Mouse (Mus musculus) spleen, adult 2 months (tissue): ENCODE data around the gene Mto1. TPM values are rescaled to one million over a fixed set of nuclear protein-coding genes. Genes with fewer than 3 reads are reported as not detected.

Source experiments
- DNase-seq, 2 experiments: peaks; one replicate each; pipeline versions ENCODE4 v3.0.0 to v3.0.0-alpha.2; 2012 to 2021; ENCODE audit warnings: low spot score in 2 of 2, low read depth in 1 of 2
- H3K27ac ChIP-seq: fragments of 200-500 bp; 2 replicates; pipeline ENCODE4 v1.5.1; 2012; ENCODE audit warnings: low read length, inconsistent platforms; ENCODE audit not compliant: insufficient read depth
- H3K27me3 ChIP-seq: fragments of 200-500 bp; 2 replicates; pipeline ENCODE4 v1.6.1; 2012; ENCODE audit warnings: mild to moderate bottlenecking, moderate library complexity, low read length, inconsistent platforms; ENCODE audit not compliant: control insufficient read depth, insufficient read depth
- H3K36me3 ChIP-seq: fragments of 200-500 bp; 2 replicates; pipeline ENCODE4 v1.6.1; 2012; ENCODE audit warnings: mild to moderate bottlenecking, low read length, inconsistent platforms; ENCODE audit not compliant: control insufficient read depth, insufficient read depth
- H3K4me1 ChIP-seq: fragments of 200-500 bp; 2 replicates; pipeline ENCODE4 v1.6.1; 2011; ENCODE audit warnings: inconsistent platforms; ENCODE audit not compliant: control insufficient read depth, insufficient read depth, insufficient read length
- H3K4me3 ChIP-seq: fragments of 200-500 bp; 2 replicates; pipeline ENCODE4 v1.5.1; 2011; ENCODE audit warnings: mild to moderate bottlenecking, inconsistent platforms; ENCODE audit not compliant: insufficient read depth, insufficient read length; ENCODE audit errors: extremely low read depth
- CTCF ChIP-seq: fragments of 200-500 bp; IDR thresholded peaks from 2 replicates; pipeline ENCODE4 v1.5.1; 2011; ENCODE audit warnings: mild to moderate bottlenecking, inconsistent platforms; ENCODE audit not compliant: insufficient read depth, insufficient read length, insufficient replicate concordance; ENCODE audit errors: extremely low read depth
- POLR2A ChIP-seq: fragments of 200-500 bp; IDR thresholded peaks from 2 replicates; pipeline ENCODE4 v1.6.1; 2011; ENCODE audit warnings: low read depth, low read length, inconsistent platforms
- WGBS: fragments of 180-500 bp; shearing (Covaris S2); methylation state at CpG from one replicate; pipeline ENCODE4 v1.1.7; 2018; 5-methylcytosine and 5-hydroxymethylcytosine counted together
- polyA plus RNA-seq: library from polyadenylated mRNA; depleted of rRNA; stranded (reverse); fragments of >200 nt; gene quantifications from 2 replicates; pipeline ENCODE4 v1.2.3, GENCODE M21; 2012; rRNA removed

Gene Mto1
- polyA plus RNA-seq = 9.3 and 9.9 TPM in 2 replicates

DNA sequence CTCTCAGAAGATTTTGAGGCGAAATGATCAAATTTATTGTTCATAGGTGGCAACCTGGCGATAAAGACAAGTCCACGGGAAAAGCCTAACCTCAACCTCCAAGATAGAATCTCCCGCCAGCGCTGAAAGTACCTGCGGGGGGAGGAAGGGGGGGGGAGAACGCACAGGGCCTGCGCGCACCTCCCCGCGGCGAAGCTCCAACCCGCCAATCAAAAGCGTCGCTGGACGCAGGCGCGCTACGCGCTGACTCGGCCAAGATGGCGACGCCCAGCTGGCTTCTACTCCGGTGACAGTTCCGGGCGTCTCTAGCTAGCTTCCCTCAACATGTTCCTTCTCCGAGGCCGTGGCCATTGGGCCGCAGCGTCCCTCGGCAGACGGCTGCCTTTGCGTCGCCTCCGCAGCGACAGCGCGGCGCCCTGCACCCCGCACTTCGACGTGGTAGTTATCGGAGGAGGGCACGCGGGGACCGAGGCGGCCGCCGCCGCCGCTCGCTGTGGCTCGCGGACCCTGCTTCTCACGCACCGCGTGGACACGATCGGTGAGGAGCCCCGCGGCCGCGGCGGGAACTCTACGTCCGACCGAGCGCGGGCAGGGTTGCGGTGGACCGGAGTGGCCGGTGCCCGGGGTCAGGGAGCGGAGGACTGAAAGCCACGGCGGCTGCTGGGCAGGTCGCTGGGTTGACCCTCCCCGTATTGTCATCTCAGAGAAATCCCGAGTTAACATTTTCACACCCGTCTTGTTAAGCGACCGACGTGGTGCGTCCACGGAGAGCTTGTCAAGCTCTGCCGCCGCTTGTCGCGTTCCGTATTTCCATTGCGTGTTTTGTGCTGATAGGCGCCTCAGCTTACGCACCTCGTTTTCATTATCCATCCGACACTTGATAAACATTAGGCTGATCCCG, at the start of gene Mto1, which contains the start of gene Gm17324:
TSS of gene Mto1 (plus strand) at position 236 of the 901 bp plus-strand sequence.
TSS of gene Gm17324 (minus strand) at position 814 of the 901 bp plus-strand sequence.
- Histone ChIP-seq H3K27me3 (no peaks in the 10 kb centered on the region), H3K4me3 (peak within 1 kb of the TSS; percentile 71), H3K4me1 (no peaks in the 10 kb centered on the region; the same call in 1 of the 2 replicates), H3K36me3 (peaks cover 6% of the 10 kb centered on the region; the same call in 1 of the 2 replicates), H3K27ac (peak within 1 kb of the TSS; percentile 76)
- no peak for TF ChIP-seq CTCF
- TF ChIP-seq POLR2A = peak; percentile 67
- under 1% methylated on average over 96 of the region's 96 CpGs for WGBS
- peak; percentile 84 to 85 for DNase-seq

DNA sequence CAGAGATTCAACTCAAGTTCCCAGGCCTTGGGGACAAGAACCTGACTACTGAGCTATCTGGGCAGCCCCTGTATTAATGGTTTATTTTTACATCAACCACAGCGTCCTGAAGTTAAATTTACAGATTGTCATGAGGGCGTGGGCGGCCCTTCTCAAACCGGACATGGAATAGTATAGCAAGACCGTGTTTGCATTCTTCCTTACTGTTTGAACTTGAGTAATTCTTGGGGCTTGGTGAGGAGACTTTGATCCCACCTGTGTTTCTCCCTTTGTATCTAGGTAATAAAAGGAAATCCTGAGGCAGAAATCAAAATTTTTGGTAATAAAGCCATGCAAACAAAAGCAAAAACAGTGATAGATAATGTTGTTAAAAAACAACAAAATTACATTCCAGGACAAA, 47.4 kb upstream of the Mto1 start:
- peaks cover 10% of the 10 kb centered on the region for H3K27me3 ChIP-seq
- H3K27ac ChIP-seq = no peak overlapping the region
- DNase-seq = no peak
- TF ChIP-seq CTCF = no peak
- TF ChIP-seq POLR2A = no peak
- no peaks in the 10 kb centered on the region for H3K36me3 ChIP-seq
- peaks cover 7% of the 10 kb centered on the region for H3K4me1 ChIP-seq
- 81% methylated on average over 5 of the region's 5 CpGs for WGBS
- H3K4me3 ChIP-seq = no peak overlapping the region

DNA sequence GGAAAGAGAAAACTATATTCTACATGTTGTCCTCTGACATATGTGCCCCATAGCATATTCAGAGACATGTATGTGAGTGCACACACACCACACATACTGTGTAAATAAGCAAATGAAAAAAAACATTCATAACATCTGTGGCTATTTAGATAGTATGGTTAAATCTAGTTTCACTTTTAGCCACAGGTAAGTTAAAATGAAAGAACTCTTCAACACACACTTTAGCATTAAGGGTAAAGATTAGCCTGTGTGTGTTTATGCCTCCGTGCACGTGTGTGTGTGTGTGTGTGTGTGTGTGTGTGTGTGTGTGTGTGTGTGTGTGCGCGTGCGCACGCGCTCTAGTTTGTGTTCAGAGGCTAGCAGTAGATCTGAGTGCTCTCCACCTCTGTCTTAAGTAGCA, 46.4 kb upstream of the Mto1 start:
- 90% methylated on average over 7 of the region's 7 CpGs for WGBS
- no peak for DNase-seq
- Histone ChIP-seq H3K4me3 (no peak overlapping the region), H3K27me3 (peaks cover 2% of the 10 kb centered on the region; the same call in 1 of the 2 replicates), H3K27ac (no peak overlapping the region), H3K4me1 (no peaks in the 10 kb centered on the region), H3K36me3 (no peaks in the 10 kb centered on the region)
- no peak for TF ChIP-seq POLR2A

DNA sequence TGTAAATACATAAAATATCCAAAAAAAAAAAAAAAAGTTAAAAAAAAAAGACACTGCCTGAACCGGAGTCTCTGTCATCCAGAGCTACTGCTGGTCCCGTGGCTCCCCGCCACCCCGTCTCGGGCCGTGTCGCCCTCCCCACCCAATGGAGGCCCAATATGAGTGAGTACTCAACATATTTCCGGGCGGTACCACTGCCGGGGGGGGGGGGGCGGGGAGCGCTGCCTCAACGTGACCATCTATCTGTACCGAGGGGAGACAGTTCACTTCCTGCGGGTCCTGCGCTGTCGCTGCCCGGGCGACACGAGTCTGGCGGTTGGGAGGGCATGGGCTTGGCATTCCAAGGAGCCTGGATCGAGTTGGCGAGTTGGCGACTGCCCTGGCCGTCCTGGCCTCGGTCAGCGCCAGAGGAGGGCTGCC, 20.6 kb upstream of the Mto1 start:
- H3K27ac ChIP-seq = no peak overlapping the region
- DNase-seq = peak in 1 of 2 experiments; percentile 18
- TF ChIP-seq POLR2A (no peak), CTCF (no peak)

DNA sequence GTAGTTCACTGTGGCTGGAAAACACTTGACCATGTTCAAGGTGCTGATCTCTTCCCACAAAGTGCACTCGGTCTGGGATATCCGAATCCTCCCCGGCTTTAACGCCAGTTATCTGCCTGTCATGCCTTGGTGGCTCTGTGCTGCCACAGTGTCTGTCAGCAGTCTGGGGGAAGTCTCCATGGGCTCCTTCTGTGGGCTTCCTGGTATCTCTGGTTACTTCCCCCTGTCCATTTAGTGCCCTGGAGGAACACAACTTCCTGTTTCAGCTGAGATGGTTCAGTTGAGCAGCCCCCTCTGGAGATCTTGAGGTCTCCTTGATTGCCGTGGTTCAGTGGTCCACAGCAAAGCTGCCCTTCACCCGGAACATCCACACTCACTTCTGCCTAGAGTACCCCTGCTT, 19.8 kb upstream of the Mto1 start:
- Histone ChIP-seq H3K4me3 (no peak overlapping the region), H3K4me1 (peaks cover 22% of the 10 kb centered on the region), H3K36me3 (no peaks in the 10 kb centered on the region), H3K27ac (peak overlapping the region; percentile 19), H3K27me3 (no peaks in the 10 kb centered on the region)
- 33% methylated on average over 6 of the region's 6 CpGs for WGBS
- TF ChIP-seq POLR2A = no peak
- TF ChIP-seq CTCF = no peak
- peak in 1 of 2 experiments; percentile 13 for DNase-seq

More for the DNA sequence above, 20.6 kb upstream of the Mto1 start:
- 29% methylated on average over 27 of the region's 27 CpGs for WGBS
- no peaks in the 10 kb centered on the region for H3K36me3 ChIP-seq
- no peaks in the 10 kb centered on the region for H3K27me3 ChIP-seq
- H3K4me1 ChIP-seq = peaks cover 22% of the 10 kb centered on the region
- peak overlapping the region; percentile 60 for H3K4me3 ChIP-seq

DNA sequence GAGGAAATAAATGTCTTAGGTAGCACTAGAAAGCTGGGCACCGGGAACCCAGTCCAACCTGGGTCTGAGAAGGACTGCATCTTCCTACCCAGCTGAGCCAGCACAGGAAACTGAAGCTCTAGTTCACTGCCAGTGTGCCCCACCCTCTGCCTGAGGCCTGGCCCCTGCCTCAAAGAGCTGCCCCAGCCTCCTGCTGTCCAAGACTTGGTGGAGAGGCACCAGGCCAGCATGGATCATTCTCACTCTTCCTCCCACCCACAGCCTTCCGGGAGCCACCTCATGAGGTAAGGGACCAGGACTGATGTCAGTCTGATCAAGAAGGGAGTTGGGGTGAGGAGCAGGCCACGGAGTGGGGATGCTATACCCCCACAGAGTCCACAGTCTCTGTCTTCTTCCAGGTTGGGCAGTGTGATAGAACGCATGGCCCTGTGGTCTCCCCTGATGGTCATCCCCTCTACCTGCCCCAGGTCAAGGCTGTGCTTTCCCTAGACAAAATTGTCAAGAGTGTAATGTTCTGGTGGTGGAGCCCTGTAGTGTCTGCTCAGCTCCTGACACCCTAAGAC, 19.1 kb upstream of the Mto1 start:
- 67% methylated on average over 4 of the region's 4 CpGs for WGBS
- Histone ChIP-seq H3K27me3 (no peaks in the 10 kb centered on the region), H3K4me1 (peaks cover 22% of the 10 kb centered on the region), H3K4me3 (no peak overlapping the region), H3K27ac (peak overlapping the region; percentile 21), H3K36me3 (no peaks in the 10 kb centered on the region; the same call in 1 of the 2 replicates)
- DNase-seq = no peak
- TF ChIP-seq POLR2A = no peak
- no peak for TF ChIP-seq CTCF
